Mouse (Mus musculus) liver, embryonic 14.5 days (tissue): ENCODE data around the gene Hsp90aa1. TPM values are rescaled to one million over a fixed set of nuclear protein-coding genes. Genes with fewer than 3 reads are reported as not detected.
"Not testable (repeated sequence)": the region's sequence is repeated elsewhere in the genome, so short reads cannot be mapped to it uniquely, and the experiment has no call there.

Experiments
- ATAC-seq: fragments of 200-750 bp; cut with Nextera tagmentation; 2 replicates; pipeline ENCODE4 v1.8.0; 2017; ENCODE audit warnings: moderate number of reproducible peaks, mild to moderate bottlenecking, moderate library complexity; ENCODE audit not compliant: insufficient read depth
- DNase-seq, 3 experiments: peaks; one replicate each; pipeline ENCODE4 v3.0.0-alpha.2; 2012 to 2013; ENCODE audit warnings: low read depth in 3 of 3, low spot score in 3 of 3
- H3K27ac ChIP-seq: fragments of 300-500 bp; sonication (generic); 2 replicates; pipeline ENCODE4 v1.5.1; 2014; ENCODE audit warnings: moderate library complexity, mild to moderate bottlenecking, control low read depth, inconsistent platforms
- H3K27me3 ChIP-seq: fragments of 300-500 bp; sonication (generic); 2 replicates; pipeline ENCODE4 v1.6.1; 2014; ENCODE audit warnings: mild to moderate bottlenecking, low read length, moderate library complexity; ENCODE audit not compliant: control insufficient read depth, insufficient read depth
- H3K36me3 ChIP-seq: fragments of 300-500 bp; sonication (generic); replicated peaks from 2 replicates; pipeline ENCODE4 v1.6.1; 2014; ENCODE audit warnings: low read depth; ENCODE audit not compliant: control insufficient read depth, insufficient read depth
- H3K4me1 ChIP-seq, 2 experiments: fragments of 200-500 bp in 1 of 2; fragments of 300-500 bp in 1 of 2; sonication (generic) in 1 of 2; replicated peaks; 2 replicates each; pipeline ENCODE4 v1.6.1; 2012 to 2014; ENCODE audit warnings: antibody characterized with exemption in 1 of 2, inconsistent platforms in 1 of 2, low read length in 1 of 2; ENCODE audit not compliant: control insufficient read depth in 2 of 2, insufficient read depth in 2 of 2
- H3K4me2 ChIP-seq: fragments of 300-500 bp; sonication (generic); 2 replicates; pipeline ENCODE4 v1.6.1; 2014; ENCODE audit warnings: low read depth, mild to moderate bottlenecking, control low read depth, moderate library complexity
- H3K4me3 ChIP-seq, 2 experiments: fragments of 200-500 bp in 1 of 2; fragments of 300-500 bp in 1 of 2; sonication (generic) in 1 of 2; 2 replicates each; pipeline ENCODE4 v1.5.1; 2012 to 2014; ENCODE audit warnings: low read depth in 2 of 2, low read length in 2 of 2, mild to moderate bottlenecking in 2 of 2, control low read depth in 1 of 2, inconsistent platforms in 1 of 2, moderate library complexity in 1 of 2; ENCODE audit not compliant: insufficient read depth in 1 of 2
- H3K9ac ChIP-seq: fragments of 300-500 bp; sonication (generic); replicated peaks from 2 replicates; pipeline ENCODE4 v1.6.1; 2014; ENCODE audit warnings: mild to moderate bottlenecking, control low read depth, moderate library complexity
- H3K9me3 ChIP-seq: fragments of 300-500 bp; sonication (generic); 2 replicates; pipeline ENCODE4 v1.6.1; 2016; ENCODE audit warnings: low read length, mixed read lengths; ENCODE audit not compliant: control insufficient read depth
- CTCF ChIP-seq: IDR thresholded peaks from 2 replicates; pipeline ENCODE4 v1.5.1; 2016; ENCODE audit warnings: antibody characterized with exemption, low read depth, control low read depth
- EP300 ChIP-seq: IDR thresholded peaks from 2 replicates; pipeline ENCODE4 v1.6.1; 2016; ENCODE audit warnings: antibody characterized with exemption, low read depth
- WGBS: fragments of 180-500 bp; shearing (Covaris S2); extraction: QIAGEN DNeasy Blood & Tissue Kit; methylation state at CpG from one replicate; pipeline ENCODE4 v1.1.7; 2014; ENCODE audit not compliant: insufficient replicate concordance; 5-methylcytosine and 5-hydroxymethylcytosine counted together
- polyA plus RNA-seq, 2 experiments: library from polyadenylated mRNA; depleted of rRNA in 1 of 2; stranded (reverse) in 1 of 2; unstranded in 1 of 2; fragments of >200 nt; fragmentation: Nextera tagmentation in 1 of 2; extraction: Ambion mirVana in 1 of 2; gene quantifications; 2 replicates each; pipeline versions ENCODE4 v1.2.1 to v1.2.3; 2012 to 2014

The Hsp90aa1 gene
- polyA plus RNA-seq, 2 experiments = 161 to 653 TPM

GRCm38 (mm10) chr12:110706337-110707231 is 4.1 kb upstream of the Hsp90aa1 start:
- Histone ChIP-seq H3K9me3 (no peaks in the 10 kb centered on the region), H3K27me3 (no peaks in the 10 kb centered on the region), H3K4me3 (peak overlapping the region; percentile 49 to 60), H3K27ac (peak overlapping the region; percentile 4), H3K9ac (peak overlapping the region; percentile 64), H3K36me3 (no peaks in the 10 kb centered on the region), H3K4me1 (peaks cover 2 to 13% of the 10 kb centered on the region in 2 experiments; a peak in 3 of 4 replicates), H3K4me2 (peak overlapping the region; percentile 70)
- TF ChIP-seq EP300 (0 out of 2 replicates have a peak, but pooled peaks have one; percentile 10), CTCF (peak; percentile 48)
- 1% methylated on average over 27 of the region's 27 CpGs for WGBS
- DNase-seq (peak in 1 of 3 experiments; percentile 65), ATAC-seq (peak; percentile 72)

- H3K27me3 ChIP-seq = not testable (repeated sequence)
Measured at GRCm38 (mm10) chr12:110705419-110705818, 2.9 kb upstream of the Hsp90aa1 start.

GRCm38 (mm10) chr12:110703682-110704081 is 1.2 kb upstream of the Hsp90aa1 start:
- no peak overlapping the region for H3K27ac ChIP-seq
- no peak overlapping the region for H3K9ac ChIP-seq
- H3K4me2 ChIP-seq = no peak overlapping the region
- TF ChIP-seq EP300 (no peak), CTCF (no peak)
- H3K9me3 ChIP-seq = no peaks in the 10 kb centered on the region
- H3K36me3 ChIP-seq = no peaks in the 10 kb centered on the region
- ATAC-seq (no peak), DNase-seq (no peak)
- H3K27me3 ChIP-seq = no peaks in the 10 kb centered on the region
- WGBS = 61% methylated on average over 7 of the region's 7 CpGs
- H3K4me1 ChIP-seq = peaks cover 20 to 41% of the 10 kb centered on the region in 2 experiments
- H3K4me3 ChIP-seq = no peak overlapping the region

More at GRCm38 (mm10) chr12:110705419-110705818, 2.9 kb upstream of the Hsp90aa1 start:
- H3K4me3 ChIP-seq, ATAC-seq, H3K36me3 ChIP-seq, H3K9me3 ChIP-seq, DNase-seq, H3K27ac ChIP-seq, H3K9ac ChIP-seq, H3K4me2 ChIP-seq: not testable (repeated sequence)
- peaks cover 9 to 24% of the 10 kb centered on the region in 2 experiments for H3K4me1 ChIP-seq
- 78% methylated on average over 4 of the region's 4 CpGs for WGBS

- H3K9ac ChIP-seq = no peak overlapping the region
- no peaks in the 10 kb centered on the region for H3K27me3 ChIP-seq
- 26% methylated on average over 8 of the region's 8 CpGs for WGBS
- no peaks in the 10 kb centered on the region for H3K36me3 ChIP-seq
- H3K27ac ChIP-seq = no peak overlapping the region
- H3K9me3 ChIP-seq = no peaks in the 10 kb centered on the region
- TF ChIP-seq EP300 (no peak), CTCF (peak; percentile 98)
- peaks cover 26 to 48% of the 10 kb centered on the region in 2 experiments for H3K4me1 ChIP-seq
- no peak overlapping the region for H3K4me3 ChIP-seq
- ATAC-seq = no peak
- H3K4me2 ChIP-seq = no peak overlapping the region
- DNase-seq = peak in 1 of 3 experiments; percentile 68
Measured at GRCm38 (mm10) chr12:110703008-110703471, 512 bp upstream of the Hsp90aa1 start.

- H3K4me3 ChIP-seq, H3K4me2 ChIP-seq, H3K27me3 ChIP-seq, H3K36me3 ChIP-seq, H3K9me3 ChIP-seq, ATAC-seq, DNase-seq: not testable (repeated sequence)
- Histone ChIP-seq H3K9ac (peak overlapping the region; percentile 40), H3K4me1 (peaks cover 36 to 56% of the 10 kb centered on the region in 2 experiments), H3K27ac (peak overlapping the region; percentile 50)
- WGBS = 3% methylated on average over 3 of the region's 3 CpGs
Measured at GRCm38 (mm10) chr12:110701363-110701762, 1.2 kb downstream of the Hsp90aa1 start.
